Mouse (Mus musculus) thymus, postnatal 10 days (tissue): ENCODE results near the gene Rbmxl1.

ENCODE experiments used
- DNase-seq, 2 experiments: peaks; one replicate each; pipeline ENCODE4 v3.0.0; 2021; ENCODE audit warnings: low spot score in 2 of 2

Gene Rbmxl1

DNA sequence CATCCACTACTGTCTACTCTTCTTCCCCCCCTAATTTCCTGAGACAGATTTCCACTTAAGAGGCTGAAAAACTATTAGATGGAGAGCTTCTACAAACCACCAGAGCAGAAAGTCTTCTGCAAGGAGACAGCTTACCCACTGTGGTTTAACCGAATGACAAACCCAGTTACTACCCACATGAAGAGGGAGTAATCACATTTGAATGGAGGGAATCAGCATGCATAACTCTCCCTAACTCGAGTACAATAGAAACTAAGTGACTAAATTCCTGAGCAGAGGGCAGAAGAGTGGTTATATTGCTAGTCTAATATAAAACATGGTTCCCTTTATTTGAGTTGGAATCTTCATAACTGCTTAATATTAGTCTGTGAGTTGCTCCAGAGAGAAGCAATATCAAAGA, 15.7 kb downstream of the Rbmxl1 start:
- no peak for DNase-seq

DNA sequence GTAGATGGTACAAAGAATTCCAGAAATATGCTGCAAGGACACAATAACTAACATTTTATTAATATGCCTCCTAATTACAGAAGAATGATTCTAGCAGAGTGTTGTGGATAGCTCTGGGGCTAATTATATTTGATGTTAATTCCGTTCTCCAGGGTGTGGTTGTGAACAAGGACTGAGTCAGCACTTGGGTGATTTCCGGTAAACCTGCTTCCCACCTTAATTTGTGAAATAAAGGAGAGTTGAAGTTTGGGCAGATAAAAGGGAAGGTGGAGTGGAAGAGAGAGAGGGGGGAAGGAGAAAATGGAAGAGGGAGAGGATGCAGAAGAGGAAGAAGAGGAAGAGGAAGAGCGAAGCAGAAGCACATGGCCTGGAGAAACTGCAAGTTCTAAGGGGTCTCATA, 19.0 kb downstream of the Rbmxl1 start:
- DNase-seq, result no peak

DNA sequence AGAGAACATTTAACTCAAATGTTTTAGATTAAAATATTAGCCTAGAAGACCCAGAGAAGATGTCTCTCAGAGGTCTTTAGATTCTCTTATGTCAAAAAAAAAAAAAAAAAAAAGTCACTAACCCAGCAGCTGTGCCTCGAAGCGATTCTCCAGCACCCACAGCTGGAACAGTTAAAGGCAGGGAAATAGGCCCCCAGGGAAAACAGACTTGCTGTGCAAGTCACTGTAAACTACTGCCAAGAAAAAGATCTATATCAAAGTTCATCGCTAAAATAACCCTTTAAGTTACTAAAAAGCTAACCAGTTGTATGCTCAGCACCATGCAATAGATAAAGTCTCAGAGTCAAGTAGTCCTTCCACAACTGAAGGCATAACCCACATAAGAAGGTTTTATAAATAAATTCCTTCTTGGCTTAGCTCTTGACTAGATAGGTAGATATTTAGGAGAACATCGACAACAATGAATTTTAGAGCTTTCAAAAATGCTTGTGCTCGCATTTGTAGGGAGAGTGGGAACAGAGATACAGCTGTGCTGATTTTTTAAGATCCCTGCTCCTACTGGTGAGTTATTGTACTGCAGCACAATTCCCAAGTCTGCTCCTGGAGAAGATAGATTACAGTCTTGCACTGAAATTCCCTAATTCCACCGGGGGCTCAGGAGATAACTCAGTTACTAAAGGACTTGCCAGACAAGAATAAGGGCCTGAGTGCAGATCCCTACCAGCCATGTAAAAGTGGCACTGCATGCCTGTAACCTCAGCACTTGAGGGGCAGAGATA, 31.5 kb downstream of the Rbmxl1 start:
- no peak for DNase-seq

DNA sequence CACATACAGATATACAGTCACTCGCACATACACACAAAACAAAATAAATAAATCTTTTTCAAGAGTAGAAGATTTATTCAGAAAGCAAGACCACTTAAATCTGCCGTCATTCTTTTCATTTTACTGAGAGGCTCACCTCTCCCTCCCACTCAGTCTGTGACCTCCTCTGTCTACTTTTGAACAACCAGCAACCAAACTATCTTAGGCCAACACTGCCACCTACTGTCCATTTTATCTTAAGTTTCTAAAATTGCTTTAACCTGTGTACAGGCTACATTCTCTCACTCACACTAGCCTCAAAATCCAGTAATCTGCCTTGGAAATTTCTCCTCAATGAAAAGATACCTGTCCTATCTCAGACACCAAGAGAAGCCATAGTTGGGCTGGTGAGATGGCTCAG, 40.8 kb downstream of the Rbmxl1 start:
- no peak for DNase-seq

DNA sequence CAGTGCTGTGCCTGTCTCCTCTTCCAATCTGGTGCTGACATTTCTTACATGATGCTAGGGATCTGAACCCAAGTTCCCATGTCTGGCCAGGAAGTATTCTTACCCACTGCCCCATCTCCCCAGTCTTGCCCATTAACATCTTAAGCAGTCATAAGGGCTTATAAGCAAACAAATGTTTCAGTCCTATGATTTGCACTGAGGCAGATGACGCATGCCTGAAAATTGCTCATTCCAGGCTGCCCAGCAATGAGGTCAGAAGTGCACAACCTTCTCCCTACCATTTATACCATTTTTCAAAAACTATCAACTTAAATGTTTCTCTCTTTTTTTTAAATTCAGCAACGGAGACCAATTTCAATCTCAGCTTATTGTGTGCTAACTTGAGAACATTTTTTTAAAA, 44.8 kb downstream of the Rbmxl1 start:
- DNase-seq, result no peak

DNA sequence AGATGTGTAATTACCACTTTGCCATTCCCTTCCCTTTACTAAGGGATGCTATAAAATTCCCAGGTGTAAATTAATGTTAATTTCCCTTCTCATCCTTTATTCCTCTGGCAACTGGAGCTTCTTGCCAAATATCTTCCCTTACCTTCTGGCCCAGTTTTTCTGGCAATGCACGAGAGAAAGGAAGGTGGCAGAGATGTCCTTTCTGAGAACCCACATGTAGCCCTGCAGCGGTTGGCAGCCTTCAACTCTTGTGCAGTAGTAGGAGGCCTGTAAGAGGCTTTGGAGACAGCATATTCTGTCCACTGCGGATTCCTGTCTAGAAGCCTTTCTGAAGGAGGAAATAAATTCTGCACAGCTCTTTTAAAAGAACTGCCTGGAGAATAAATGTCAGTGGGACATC, 52.3 kb downstream of the Rbmxl1 start:
- no peak for DNase-seq
